Mouse (Mus musculus) E14TG2a.4 (cell line): ENCODE results near the gene Oip5.

Experiments
- CTCF ChIP-seq: conservative IDR thresholded peaks from 2 replicates; pipeline ENCODE4 v1.5.1; 2014; ENCODE audit warnings: low read length
- NANOG ChIP-seq: IDR thresholded peaks from 2 replicates; pipeline ENCODE4 v1.6.1; 2014; ENCODE audit warnings: borderline replicate concordance, low read length, mixed read lengths
- POU5F1 ChIP-seq: IDR thresholded peaks from 2 replicates; pipeline ENCODE4 v1.6.1; 2014; ENCODE audit warnings: low read length, borderline replicate concordance

DNA sequence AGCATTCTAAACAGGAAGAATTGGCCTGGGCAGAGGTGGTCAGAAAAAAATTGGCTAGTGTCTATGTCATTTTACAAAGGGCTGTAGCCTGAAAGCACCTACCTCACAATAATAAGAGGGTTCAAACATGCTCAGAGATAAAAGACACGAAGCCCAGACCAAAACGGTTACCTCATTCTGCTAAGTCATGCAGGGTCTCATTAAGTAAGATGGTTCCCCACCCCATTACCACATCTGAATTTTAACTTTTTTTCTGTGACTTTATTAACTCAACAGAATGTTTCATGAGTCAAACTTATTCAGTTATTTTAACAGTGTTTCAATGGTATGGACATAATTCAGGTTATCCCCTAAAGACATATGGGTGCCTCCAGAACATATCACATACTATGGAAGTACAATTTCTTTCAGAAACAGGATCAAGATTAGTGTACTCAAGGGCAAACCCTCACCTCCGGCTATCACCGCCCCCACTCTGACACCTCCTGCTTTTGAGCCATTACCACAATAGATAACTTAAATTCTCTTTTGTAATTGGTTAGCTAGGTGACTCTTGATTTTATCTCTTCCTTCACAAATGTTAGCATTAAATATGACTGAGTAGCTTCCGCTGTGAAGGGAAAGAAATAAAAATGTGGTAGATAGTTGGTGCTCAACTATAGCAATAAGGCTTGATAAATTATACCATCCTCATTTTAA, 23.1 kb upstream of the Oip5 start:
- TF ChIP-seq CTCF (no peak), POU5F1 (no peak), NANOG (no peak)
